Mouse (Mus musculus) retina, postnatal 1 day (tissue): ENCODE measurements around the gene AA986860.

Source experiments
- DNase-seq: peaks from one replicate; pipeline ENCODE4 v3.0.0-alpha.2; 2012

The AA986860 gene

DNA sequence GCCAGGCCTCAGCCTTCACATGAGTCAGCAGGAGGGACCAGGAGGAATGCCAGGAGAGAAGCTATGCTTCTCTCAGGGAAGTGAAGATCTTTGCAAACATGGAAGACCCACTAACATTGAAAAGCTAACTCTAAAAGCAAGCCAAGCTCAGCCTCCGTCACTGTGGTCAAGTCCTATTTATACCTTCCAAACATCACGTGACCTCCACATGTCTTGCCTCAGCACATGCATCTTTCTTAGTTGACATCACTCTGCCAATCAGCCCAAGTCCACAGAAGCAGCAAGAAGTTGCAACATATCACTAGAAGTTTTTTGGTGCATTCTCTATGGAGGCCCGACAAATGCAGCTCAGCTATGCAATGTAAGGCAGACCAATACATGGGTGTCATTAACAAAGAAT is 48.1 kb downstream of the AA986860 start:
- DNase-seq = no peak

GRCm38 (mm10) chr1:130784054-130784453 is 52.3 kb downstream of the AA986860 start:
- DNase-seq = peak; percentile 18

- no peak for DNase-seq
Observed at GRCm38 (mm10) chr1:130787001-130787400, 55.2 kb downstream of the AA986860 start.

DNA sequence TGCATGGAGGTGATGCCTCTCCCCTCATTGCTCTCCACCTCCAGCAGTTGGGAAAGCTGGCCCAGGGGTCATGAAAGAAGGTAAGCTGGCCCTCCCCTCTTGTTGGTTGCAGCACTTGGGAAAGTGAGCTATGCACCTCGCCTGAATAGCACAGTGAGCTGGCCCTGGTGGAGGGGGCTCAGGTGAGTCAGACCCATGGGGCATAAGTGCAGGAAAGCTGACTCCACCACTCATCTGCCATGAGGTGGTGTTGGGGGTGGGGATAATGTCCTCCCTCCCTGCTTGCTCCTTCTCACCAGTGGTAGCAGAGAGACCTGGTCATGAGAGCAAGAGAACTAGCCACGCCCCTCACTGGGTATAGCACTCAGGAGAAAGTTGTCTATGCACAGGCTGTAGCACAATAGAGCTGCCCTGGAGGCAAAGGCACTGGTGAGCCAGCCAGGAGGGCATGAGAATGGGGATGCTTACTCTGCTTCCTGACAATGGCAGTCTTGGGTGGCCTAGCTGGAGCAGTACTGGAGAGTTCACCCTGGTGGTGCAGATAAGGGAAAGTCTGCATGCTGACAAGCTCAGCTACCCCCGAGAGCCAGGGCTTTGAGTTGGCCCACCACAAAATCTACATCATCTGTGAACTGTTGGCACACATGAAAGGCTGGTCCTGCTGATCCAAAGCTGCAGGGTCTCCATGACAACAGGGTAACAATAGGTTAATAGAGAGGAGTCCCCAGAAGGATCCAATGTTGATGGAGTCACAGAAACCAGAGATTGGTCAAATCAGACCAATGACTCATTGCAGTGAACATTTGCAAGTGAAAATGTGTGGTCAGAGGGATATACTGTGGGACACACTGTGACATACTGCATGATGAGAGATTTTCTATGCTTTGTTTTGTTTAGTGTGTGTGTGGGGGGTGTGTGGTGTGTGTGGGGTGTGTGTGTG is 58.0 kb downstream of the AA986860 start:
- DNase-seq = peak; percentile 18
